Mouse (Mus musculus) MEL (cell line): ENCODE results near the gene Gm45808. TPM values are rescaled to one million over a fixed set of nuclear protein-coding genes. Genes with fewer than 3 reads are reported as not detected.

Source experiments
- DNase-seq: peaks from one replicate; pipeline ENCODE4 v3.0.0; 2011; ENCODE audit warnings: low read depth, low spot score
- H3K27ac ChIP-seq: 2 replicates; pipeline ENCODE4 v1.5.1; 2012; ENCODE audit warnings: low read depth, mild to moderate bottlenecking, control low read depth, low read length, moderate library complexity; ENCODE audit not compliant: control insufficient read depth
- H3K27me3 ChIP-seq, 2 experiments: fragments of 150-350 bp in 1 of 2; sonication (generic) in 1 of 2; 2 replicates each; pipeline ENCODE4 v1.6.1; 2012; ENCODE audit warnings: low read length in 2 of 2, mild to moderate bottlenecking in 2 of 2, improper control_type of control experiment in 1 of 2, moderate library complexity in 1 of 2; ENCODE audit not compliant: insufficient read depth in 2 of 2, control insufficient read depth in 1 of 2
- H3K36me3 ChIP-seq, 2 experiments: 2 replicates each; pipeline ENCODE4 v1.6.1; 2012 to 2014; ENCODE audit warnings: low read length in 2 of 2, improper control_type of control experiment in 1 of 2, inconsistent platforms in 1 of 2, mild to moderate bottlenecking in 1 of 2; ENCODE audit not compliant: insufficient read depth in 2 of 2, control insufficient read depth in 1 of 2
- H3K4me1 ChIP-seq, 2 experiments: fragments of 150-350 bp in 1 of 2; sonication (generic) in 1 of 2; 2 replicates each; pipeline ENCODE4 v1.6.1; 2012; ENCODE audit warnings: low read length in 2 of 2, improper control_type of control experiment in 1 of 2, mild to moderate bottlenecking in 1 of 2; ENCODE audit not compliant: insufficient read depth in 2 of 2, control insufficient read depth in 1 of 2
- H3K4me3 ChIP-seq, 2 experiments: fragments of 150-350 bp in 1 of 2; sonication (generic) in 1 of 2; 2 replicates each; pipeline ENCODE4 v1.5.1; 2012; ENCODE audit warnings: low read depth in 2 of 2, low read length in 2 of 2, mild to moderate bottlenecking in 2 of 2, moderate library complexity in 2 of 2, control low read depth in 1 of 2, improper control_type of control experiment in 1 of 2; ENCODE audit not compliant: control insufficient read depth in 1 of 2, insufficient read depth in 1 of 2
- H3K79me2 ChIP-seq: 2 replicates; pipeline ENCODE4 v1.6.1; 2012; ENCODE audit warnings: mild to moderate bottlenecking, low read length, moderate library complexity; ENCODE audit not compliant: control insufficient read depth, poor library complexity, insufficient read depth
- H3K9ac ChIP-seq: 2 replicates; pipeline ENCODE4 v1.6.1; 2012; ENCODE audit warnings: low read depth, mild to moderate bottlenecking, control low read depth, low read length, moderate library complexity; ENCODE audit not compliant: control insufficient read depth, poor library complexity, severe bottlenecking
- H3K9me3 ChIP-seq: fragments of 150-350 bp; sonication (generic); replicated peaks from 2 replicates; pipeline ENCODE4 v1.6.1; 2012; ENCODE audit warnings: mild to moderate bottlenecking, low read length, improper control_type of control experiment, moderate library complexity; ENCODE audit not compliant: insufficient read depth
- BHLHE40 ChIP-seq: IDR thresholded peaks from 2 replicates; pipeline ENCODE4 v1.6.1; 2012; ENCODE audit warnings: low read depth, mild to moderate bottlenecking, inconsistent platforms, low read length, improper control_type of control experiment, borderline replicate concordance
- CHD1 ChIP-seq: IDR thresholded peaks from 2 replicates; pipeline ENCODE4 v1.6.1; 2012; ENCODE audit warnings: low read depth, mild to moderate bottlenecking, inconsistent platforms, low read length, improper control_type of control experiment
- E2F4 ChIP-seq: IDR thresholded peaks from 2 replicates; pipeline ENCODE4 v1.6.1; 2011; ENCODE audit warnings: low read depth, low read length, improper control_type of control experiment, borderline replicate concordance
- EP300 ChIP-seq, 2 experiments: IDR thresholded peaks; 2 replicates each; pipeline ENCODE4 v1.6.1; 2011; ENCODE audit warnings: improper control_type of control experiment in 2 of 2, low read length in 2 of 2, low read depth in 1 of 2, mild to moderate bottlenecking in 1 of 2
- ETS1 ChIP-seq: IDR thresholded peaks from 2 replicates; pipeline ENCODE4 v1.6.1; 2012; ENCODE audit warnings: low read depth, mild to moderate bottlenecking, inconsistent platforms, low read length, improper control_type of control experiment, moderate library complexity
- GABPA ChIP-seq: IDR thresholded peaks from 2 replicates; pipeline ENCODE4 v1.6.1; 2012; ENCODE audit warnings: low read depth, mild to moderate bottlenecking, inconsistent platforms, low read length, improper control_type of control experiment, moderate library complexity
- HCFC1 ChIP-seq: IDR thresholded peaks from 2 replicates; pipeline ENCODE4 v1.6.1; 2012; ENCODE audit warnings: low read depth, mild to moderate bottlenecking, inconsistent platforms, low read length, improper control_type of control experiment, moderate library complexity
- JUND ChIP-seq: IDR thresholded peaks from 2 replicates; pipeline ENCODE4 v1.6.1; 2011; ENCODE audit warnings: low read depth, mild to moderate bottlenecking, improper control_type of control experiment, low read length
- MAX ChIP-seq: IDR thresholded peaks from 2 replicates; pipeline ENCODE4 v1.6.1; 2011; ENCODE audit warnings: low read length, improper control_type of control experiment
- MAZ ChIP-seq: IDR thresholded peaks from 2 replicates; pipeline ENCODE4 v1.6.1; 2012; ENCODE audit warnings: low read depth, mild to moderate bottlenecking, inconsistent platforms, low read length, improper control_type of control experiment
- MXI1 ChIP-seq: IDR thresholded peaks from 2 replicates; pipeline ENCODE4 v1.6.1; 2011; ENCODE audit warnings: mild to moderate bottlenecking, low read depth, low read length, improper control_type of control experiment
- MYC ChIP-seq: IDR thresholded peaks from 2 replicates; pipeline ENCODE4 v1.6.1; 2011; ENCODE audit warnings: low read depth, mild to moderate bottlenecking, low read length, improper control_type of control experiment, moderate library complexity
- NELFE ChIP-seq: IDR thresholded peaks from 2 replicates; pipeline ENCODE4 v1.6.1; 2011; ENCODE audit warnings: low read depth, low read length, improper control_type of control experiment
- POLR2A ChIP-seq, 2 experiments: IDR thresholded peaks; 2 replicates each; pipeline ENCODE4 v1.6.1; 2011 to 2012; ENCODE audit warnings: low read length in 2 of 2, mild to moderate bottlenecking in 2 of 2, control low read depth in 1 of 2, improper control_type of control experiment in 1 of 2, low read depth in 1 of 2, moderate library complexity in 1 of 2; ENCODE audit not compliant: control insufficient read depth in 1 of 2, insufficient read depth in 1 of 2, poor library complexity in 1 of 2
- POLR2AphosphoS2 ChIP-seq: IDR thresholded peaks from 2 replicates; pipeline ENCODE4 v1.6.1; 2011; ENCODE audit warnings: low read length, improper control_type of control experiment
- POLR2AphosphoS5 ChIP-seq: IDR thresholded peaks from 2 replicates; pipeline ENCODE4 v1.6.1; 2012; ENCODE audit warnings: low read depth, borderline replicate concordance, mild to moderate bottlenecking, inconsistent platforms, low read length, moderate library complexity, mixed read lengths
- SMC3 ChIP-seq: IDR thresholded peaks from 2 replicates; pipeline ENCODE4 v1.6.1; 2011; ENCODE audit warnings: low read depth, low read length, improper control_type of control experiment
- TAL1 ChIP-seq: IDR thresholded peaks from 2 replicates; pipeline ENCODE4 v1.6.1; 2012; ENCODE audit warnings: mild to moderate bottlenecking, inconsistent platforms, low read length, moderate library complexity, mixed read lengths
- TCF12 ChIP-seq: IDR thresholded peaks from 2 replicates; pipeline ENCODE4 v1.6.1; 2014; ENCODE audit warnings: low read depth, mild to moderate bottlenecking, inconsistent platforms, low read length, improper control_type of control experiment, moderate library complexity
- UBTF ChIP-seq: IDR thresholded peaks from 2 replicates; pipeline ENCODE4 v1.6.1; 2012; ENCODE audit warnings: low read depth, mild to moderate bottlenecking, inconsistent platforms, low read length, improper control_type of control experiment, moderate library complexity, borderline replicate concordance; ENCODE audit not compliant: insufficient read depth
- USF1 ChIP-seq: IDR thresholded peaks from 2 replicates; pipeline ENCODE4 v1.6.1; 2014; ENCODE audit warnings: low read depth, mild to moderate bottlenecking, inconsistent platforms, low read length, improper control_type of control experiment, moderate library complexity
- USF2 ChIP-seq, 2 experiments: IDR thresholded peaks; 2 replicates each; pipeline ENCODE4 v1.6.1; 2011 to 2012; ENCODE audit warnings: improper control_type of control experiment in 2 of 2, low read length in 2 of 2, borderline replicate concordance in 1 of 2, inconsistent platforms in 1 of 2, low read depth in 1 of 2, mild to moderate bottlenecking in 1 of 2; ENCODE audit not compliant: insufficient read depth in 1 of 2
- ZC3H11A ChIP-seq: IDR thresholded peaks from 2 replicates; pipeline ENCODE4 v1.6.1; 2012; ENCODE audit warnings: low read depth, mild to moderate bottlenecking, inconsistent platforms, low read length, improper control_type of control experiment
- ZKSCAN1 ChIP-seq: IDR thresholded peaks from 2 replicates; pipeline ENCODE4 v1.6.1; 2012; ENCODE audit warnings: low read depth, mild to moderate bottlenecking, inconsistent platforms, low read length, improper control_type of control experiment, moderate library complexity
- ZMIZ1 ChIP-seq: IDR thresholded peaks from 2 replicates; pipeline ENCODE4 v1.6.1; 2012; ENCODE audit warnings: low read depth, mild to moderate bottlenecking, inconsistent platforms, low read length, improper control_type of control experiment, moderate library complexity
- ZNF384 ChIP-seq: IDR thresholded peaks from 2 replicates; pipeline ENCODE4 v1.6.1; 2012; ENCODE audit warnings: low read depth, mild to moderate bottlenecking, inconsistent platforms, low read length, improper control_type of control experiment
- polyA plus RNA-seq, 2 experiments: library from polyadenylated mRNA; stranded (reverse) in 1 of 2; unstranded in 1 of 2; fragments of >175 nt in 1 of 2; fragments of >200 nt in 1 of 2; gene quantifications; 2 replicates each; pipeline versions ENCODE4 v1.2.1 to v1.2.4; 2012; ENCODE audit warnings: low replicate concordance in 2 of 2, low read depth in 1 of 2; ENCODE audit not compliant: insufficient read length in 2 of 2, insufficient read depth in 1 of 2, missing spikeins in 1 of 2
- total RNA-seq: library from RNA; depleted of rRNA; stranded (reverse); fragments of 300-350 nt; gene quantifications from 2 replicates; pipeline ENCODE4 v1.2.3, GENCODE M21; 2012

The Gm45808 gene
- total and polyA plus RNA-seq, 3 experiments: not detected

DNA sequence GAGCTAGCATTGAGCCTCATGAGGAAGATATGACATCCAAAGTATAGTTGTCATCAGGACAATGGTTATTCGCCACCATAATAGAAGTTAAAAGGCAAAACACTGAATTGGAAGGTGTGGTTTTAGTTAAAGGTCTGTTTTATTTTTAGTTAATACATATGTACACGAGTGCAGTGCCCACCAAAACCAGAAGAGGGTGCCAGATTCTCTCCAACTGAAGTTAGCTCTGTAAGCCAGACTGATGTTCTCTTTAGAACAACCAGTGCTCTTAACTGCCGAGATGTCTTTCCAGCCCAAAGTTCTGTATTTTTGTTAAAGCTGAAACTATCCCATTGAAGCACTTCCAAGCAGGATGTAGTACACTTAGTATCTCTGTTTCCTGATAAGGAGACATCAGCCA lies 15.7 kb downstream of the Gm45808 start (continued):
- peak; percentile 87 for TF ChIP-seq ZC3H11A

DNA sequence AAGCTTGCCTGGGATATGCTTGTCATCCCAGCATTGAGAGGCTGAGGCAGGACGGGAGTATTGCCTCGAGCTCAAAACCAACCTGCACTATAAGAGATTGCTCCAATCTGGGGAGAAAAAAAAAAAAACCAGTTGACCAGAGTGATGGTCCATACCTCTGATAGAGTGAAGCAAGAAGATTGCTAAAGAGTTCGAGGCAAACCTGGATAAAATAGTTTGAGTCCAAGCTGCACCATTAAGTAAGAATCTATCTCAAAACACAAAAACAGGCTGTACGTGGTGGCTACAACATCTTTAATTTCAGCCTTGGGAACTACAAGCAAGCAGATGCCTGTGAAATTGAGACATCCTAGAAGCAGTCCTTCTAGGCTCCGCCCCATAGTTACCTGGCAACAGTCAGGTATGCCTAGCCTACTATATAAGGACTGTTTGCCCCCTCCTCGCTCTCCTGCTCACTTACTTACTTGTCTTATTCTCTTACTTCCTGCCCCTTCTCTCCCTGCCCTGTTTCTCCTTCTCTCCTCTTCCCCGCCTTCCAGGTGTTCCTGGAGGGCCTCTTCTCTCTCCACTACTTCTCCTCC lies 19.4 kb downstream of the Gm45808 start:
- no peaks in the 10 kb centered on the region for H3K27me3 ChIP-seq
- peaks cover 19% of the 10 kb centered on the region for H3K79me2 ChIP-seq
- H3K27ac ChIP-seq: no peak overlapping the region
- peaks cover 2 to 13% of the 10 kb centered on the region in 2 experiments; a peak in 3 of 4 replicates for H3K36me3 ChIP-seq
- H3K4me1 ChIP-seq: peaks cover 2 to 30% of the 10 kb centered on the region in 2 experiments; a peak in 3 of 4 replicates
- DNase-seq: no peak
- TF ChIP-seq HCFC1 (no peak), UBTF (no peak), E2F4 (no peak), MAX (no peak), ZNF384 (peak; percentile 33; the same call in 1 of the 2 replicates), MXI1 (no peak), ZC3H11A (0 out of 2 replicates have a peak, but pooled peaks have one; percentile 7), ZMIZ1 (no peak)
- peak overlapping the region; percentile 80 to 87 for H3K4me3 ChIP-seq
- H3K9ac ChIP-seq: peak overlapping the region; percentile 42
- no peaks in the 10 kb centered on the region for H3K9me3 ChIP-seq

DNA sequence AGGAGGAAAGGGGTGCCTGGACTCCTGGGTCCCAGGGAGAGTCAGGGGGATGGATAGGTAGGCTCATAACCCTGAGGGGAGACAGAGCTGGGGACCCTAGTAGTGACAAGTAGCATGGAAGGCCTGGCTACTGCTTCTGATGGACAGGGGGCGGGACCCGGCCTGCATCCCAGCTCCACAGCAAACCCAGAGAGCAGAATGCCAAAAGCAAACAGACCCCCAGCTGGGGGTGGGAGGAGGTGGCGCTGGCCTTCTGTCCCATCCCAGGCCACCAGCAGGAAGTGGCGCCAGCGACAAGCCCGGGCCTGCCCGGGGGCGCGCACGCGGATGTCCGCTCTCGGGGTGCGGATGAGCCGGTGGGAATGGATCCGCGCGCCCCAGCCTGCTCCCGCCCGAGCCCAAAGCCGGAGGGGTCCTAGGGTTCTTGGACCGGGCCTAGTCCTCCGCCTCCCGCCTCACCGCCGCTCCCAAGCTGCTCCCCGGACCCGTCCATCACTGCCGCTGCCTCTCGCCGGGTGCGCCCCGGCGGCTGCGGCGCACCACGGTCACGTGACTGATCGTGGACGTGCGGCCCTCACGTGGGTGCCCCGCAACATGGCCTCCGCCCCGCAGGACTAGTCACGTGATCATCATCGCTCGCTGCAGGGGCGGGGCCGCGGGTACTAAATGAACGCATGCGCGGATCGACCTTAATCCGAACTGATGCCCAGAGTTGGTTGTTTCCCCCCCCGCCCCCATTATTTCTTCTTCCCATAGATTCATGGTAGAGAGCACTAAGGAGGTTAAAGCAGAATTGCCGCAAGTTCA lies 20.1 kb downstream of the Gm45808 start, which contains the start of gene Bax:
TSS of gene Bax (minus strand) at position 616 of the 807 bp plus-strand sequence.
- Histone ChIP-seq H3K27ac (peak within 1 kb of the TSS; percentile 7), H3K9me3 (no peaks in the 10 kb centered on the region), H3K4me3 (peak within 1 kb of the TSS; percentile 80 to 87), H3K79me2 (peaks cover 19% of the 10 kb centered on the region), H3K27me3 (no peaks in the 10 kb centered on the region), H3K36me3 (peaks cover 2 to 14% of the 10 kb centered on the region in 2 experiments; a peak in 3 of 4 replicates), H3K9ac (peak within 1 kb of the TSS; percentile 83), H3K4me1 (peaks cover 2 to 26% of the 10 kb centered on the region in 2 experiments)
- DNase-seq: peak; percentile 96
- TF ChIP-seq HCFC1 (peak; percentile 86), NELFE (peak; percentile 69), ETS1 (peak; percentile 56; the same call in 1 of the 2 replicates), POLR2A (IDR thresholded peaks at IDR 0.05; ENCODE audit: control insufficient read depth in 1 of 2, insufficient read depth in 1 of 2, low read depth in 1 of 2, low read length in 2 of 2, poor library complexity in 1 of 2) (peak; percentile 70 to 77; a peak in 3 of 4 replicates), TAL1 (no peak), GABPA (no peak), EP300 (IDR thresholded peaks at IDR 0.05; ENCODE audit: low read depth in 1 of 2, low read length in 2 of 2) (no peak; a peak in 1 of 4 replicates), ZMIZ1 (no peak; the same call in 1 of the 2 replicates), MYC (peak; percentile 69; the same call in 1 of the 2 replicates), CHD1 (no peak), BHLHE40 (peak; percentile 95), POLR2AphosphoS2 (no peak), E2F4 (no peak), ZNF384 (no peak), POLR2AphosphoS5 (no peak), MAZ (peak; percentile 25; the same call in 1 of the 2 replicates), TCF12 (0 out of 2 replicates have a peak, but pooled peaks have one; percentile 6), MXI1 (peak; percentile 96), JUND (no peak), USF1 (peak; percentile 99), USF2 (IDR thresholded peaks at IDR 0.05; ENCODE audit: borderline replicate concordance in 1 of 2, insufficient read depth in 1 of 2, low read depth in 1 of 2, low read length in 2 of 2) (peak; percentile 96 to 99), SMC3 (no peak), ZKSCAN1 (no peak)
